Mouse (Mus musculus) embryonic facial prominence, embryonic 11.5 days (tissue): ENCODE data around the gene Zfp318. TPM values are rescaled to one million over a fixed set of nuclear protein-coding genes. Genes with fewer than 3 reads are reported as not detected.

Experiments
- ATAC-seq: fragments of 200-750 bp; cut with Nextera tagmentation; replicated peaks from 2 replicates; pipeline ENCODE4 v1.8.0; 2017; ENCODE audit warnings: low read depth; ENCODE audit not compliant: insufficient number of reproducible peaks, low FRiP score, low TSS enrichment
- DNase-seq: peaks from one replicate; pipeline ENCODE4 v3.0.0-alpha.2; 2015; ENCODE audit warnings: low spot score
- H3K27ac ChIP-seq: fragments of 300-500 bp; sonication (generic); replicated peaks from 2 replicates; pipeline ENCODE4 v1.5.1; 2014; ENCODE audit warnings: mild to moderate bottlenecking, low read depth, low read length, control low read depth
- H3K27me3 ChIP-seq: fragments of 300-500 bp; sonication (generic); 2 replicates; pipeline ENCODE4 v1.6.1; 2014; ENCODE audit warnings: mild to moderate bottlenecking, low read length, moderate library complexity, mixed read lengths; ENCODE audit not compliant: control insufficient read depth, insufficient read depth
- H3K36me3 ChIP-seq: fragments of 300-500 bp; sonication (generic); replicated peaks from 2 replicates; pipeline ENCODE4 v1.6.1; 2014; ENCODE audit warnings: low read depth, mild to moderate bottlenecking, low read length, moderate library complexity, mixed read lengths; ENCODE audit not compliant: control insufficient read depth, insufficient read depth
- H3K4me1 ChIP-seq: fragments of 300-500 bp; sonication (generic); 2 replicates; pipeline ENCODE4 v1.6.1; 2014; ENCODE audit warnings: low read length, mixed read lengths; ENCODE audit not compliant: control insufficient read depth, insufficient read depth
- H3K4me2 ChIP-seq: fragments of 300-500 bp; sonication (generic); 2 replicates; pipeline ENCODE4 v1.6.1; 2014; ENCODE audit warnings: low read depth, mild to moderate bottlenecking, control low read depth, low read length, moderate library complexity
- H3K4me3 ChIP-seq: fragments of 300-500 bp; sonication (generic); 2 replicates; pipeline ENCODE4 v1.5.1; 2014; ENCODE audit warnings: low read depth, low read length, control low read depth
- H3K9ac ChIP-seq: fragments of 300-500 bp; sonication (generic); replicated peaks from 2 replicates; pipeline ENCODE4 v1.6.1; 2014; ENCODE audit warnings: mild to moderate bottlenecking, control low read depth, low read length
- H3K9me3 ChIP-seq: fragments of 300-500 bp; sonication (generic); replicated peaks from 2 replicates; pipeline ENCODE4 v1.6.1; 2016; ENCODE audit warnings: mild to moderate bottlenecking, low read length, inconsistent platforms, mixed read lengths; ENCODE audit not compliant: control insufficient read depth
- WGBS: fragments of 180-500 bp; shearing (Covaris S2); extraction: QIAGEN DNeasy Blood & Tissue Kit; methylation state at CpG from one replicate; pipeline ENCODE4 v1.1.7; 2014; 5-methylcytosine and 5-hydroxymethylcytosine counted together
- polyA plus RNA-seq: library from polyadenylated mRNA; unstranded; fragments of >200 nt; fragmentation: Nextera tagmentation; extraction: Ambion mirVana; gene quantifications from 2 replicates; pipeline ENCODE4 v1.2.1, GENCODE M21; 2014

Gene Zfp318
- 12.1 and 15.3 TPM in 2 replicates for polyA plus RNA-seq

DNA sequence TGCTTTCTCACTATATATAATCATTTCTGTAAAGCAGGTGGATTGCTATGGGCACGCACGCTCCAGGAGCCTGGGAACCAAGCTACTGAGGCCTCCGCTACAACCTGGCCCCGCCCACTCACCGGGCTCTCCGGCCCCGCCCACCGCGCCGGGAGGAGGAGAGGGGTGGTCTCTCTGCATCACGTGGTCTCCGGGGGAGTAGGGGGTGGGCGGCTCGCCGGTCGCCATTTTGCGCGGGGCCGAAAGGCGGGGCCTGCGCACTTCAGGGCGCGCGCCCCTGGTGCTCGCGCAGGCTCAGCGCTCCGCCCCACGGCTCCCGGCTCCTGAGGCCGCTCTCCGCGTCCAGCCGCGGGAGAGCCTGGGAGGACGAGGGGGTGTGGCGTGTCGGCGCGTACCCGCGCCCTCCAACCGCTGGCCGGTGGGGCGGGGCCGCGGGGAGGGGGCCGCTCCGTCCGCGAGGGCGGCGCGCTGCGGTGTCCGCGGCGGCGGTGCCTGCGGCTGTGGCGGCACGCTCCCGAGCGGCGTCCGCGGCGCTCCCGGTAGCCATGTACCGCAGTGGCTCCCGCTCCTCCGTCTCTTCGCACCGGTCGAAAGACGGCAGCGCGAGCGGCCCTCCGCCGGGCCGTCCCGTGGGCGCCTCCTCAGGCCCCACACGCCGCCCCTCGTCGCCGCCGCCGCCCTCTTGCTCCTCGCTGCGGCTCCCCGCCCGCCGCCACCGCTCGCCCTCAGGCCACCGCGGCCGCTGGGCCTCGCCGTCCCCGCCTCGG is at the start of gene Zfp318:
Gene Zfp318, plus strand, starts transcription at position 438 of the 767 bp plus-strand sequence.
- DNase-seq (peak; percentile 97), ATAC-seq (peak; percentile 96)
- peak within 1 kb of the TSS; percentile 82 for H3K4me3 ChIP-seq
- H3K9me3 ChIP-seq = no peaks in the 10 kb centered on the region
- under 1% methylated on average over 65 of the region's 105 CpGs for WGBS
- H3K4me2 ChIP-seq = peak within 1 kb of the TSS; percentile 91
- no peaks in the 10 kb centered on the region for H3K27me3 ChIP-seq
- peak within 1 kb of the TSS; percentile 66 for H3K27ac ChIP-seq
- H3K9ac ChIP-seq = peak within 1 kb of the TSS; percentile 89
- H3K4me1 ChIP-seq = peaks cover 3% of the 10 kb centered on the region; the same call in 1 of the 2 replicates
- H3K36me3 ChIP-seq = no peaks in the 10 kb centered on the region

DNA sequence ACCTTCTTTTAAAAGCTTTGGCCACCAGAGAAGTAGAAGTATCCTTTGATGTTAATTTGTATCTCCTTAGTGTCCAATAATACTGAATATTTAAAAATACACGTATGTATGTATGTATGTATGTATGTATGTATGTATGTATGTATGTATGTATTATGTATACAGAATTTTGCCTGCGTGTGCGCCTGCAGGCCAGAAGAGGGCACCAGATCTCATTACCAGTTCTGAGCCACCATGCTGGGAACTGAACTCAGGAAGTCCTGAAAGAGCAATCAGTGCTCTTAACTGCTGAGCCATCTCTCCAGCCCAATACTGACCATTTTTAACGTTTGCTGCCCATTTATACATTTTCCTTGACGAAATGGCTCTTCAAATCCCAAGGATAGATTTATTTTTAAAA is 47.1 kb upstream of the Zfp318 start:
- WGBS = 20% methylated on average over 5 of the region's 5 CpGs
- Histone ChIP-seq H3K36me3 (no peaks in the 10 kb centered on the region), H3K4me1 (no peaks in the 10 kb centered on the region), H3K9ac (no peak overlapping the region), H3K27me3 (no peaks in the 10 kb centered on the region), H3K9me3 (no peaks in the 10 kb centered on the region), H3K4me3 (no peak overlapping the region), H3K27ac (no peak overlapping the region), H3K4me2 (no peak overlapping the region)
- ATAC-seq (no peak), DNase-seq (peak; percentile 16)

DNA sequence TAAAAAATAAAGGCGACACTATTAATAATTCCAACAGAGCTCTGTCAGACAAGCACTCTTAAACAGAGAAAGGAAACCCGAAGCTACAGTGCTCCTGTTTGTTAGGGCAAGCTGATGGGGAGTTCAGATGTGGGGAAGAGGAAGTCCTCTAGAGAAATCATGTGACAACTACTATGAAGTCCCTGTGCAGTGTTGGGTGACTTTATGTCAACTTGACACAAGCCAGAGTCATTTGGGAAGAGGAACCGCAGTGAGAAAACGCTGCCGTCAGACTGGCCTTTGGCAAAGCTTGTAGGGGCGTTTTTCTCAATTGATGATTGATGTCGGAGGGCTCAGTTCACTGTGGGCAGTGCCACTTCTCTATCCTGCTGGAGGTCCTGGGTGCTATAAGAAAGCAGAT is 42.3 kb upstream of the Zfp318 start:
- no peak for DNase-seq
- Histone ChIP-seq H3K9ac (no peak overlapping the region), H3K36me3 (no peaks in the 10 kb centered on the region), H3K4me3 (no peak overlapping the region), H3K27me3 (no peaks in the 10 kb centered on the region), H3K4me1 (no peaks in the 10 kb centered on the region), H3K27ac (no peak overlapping the region), H3K9me3 (no peaks in the 10 kb centered on the region), H3K4me2 (no peak overlapping the region)
- 83% methylated on average over 7 of the region's 7 CpGs for WGBS
- ATAC-seq = no peak

DNA sequence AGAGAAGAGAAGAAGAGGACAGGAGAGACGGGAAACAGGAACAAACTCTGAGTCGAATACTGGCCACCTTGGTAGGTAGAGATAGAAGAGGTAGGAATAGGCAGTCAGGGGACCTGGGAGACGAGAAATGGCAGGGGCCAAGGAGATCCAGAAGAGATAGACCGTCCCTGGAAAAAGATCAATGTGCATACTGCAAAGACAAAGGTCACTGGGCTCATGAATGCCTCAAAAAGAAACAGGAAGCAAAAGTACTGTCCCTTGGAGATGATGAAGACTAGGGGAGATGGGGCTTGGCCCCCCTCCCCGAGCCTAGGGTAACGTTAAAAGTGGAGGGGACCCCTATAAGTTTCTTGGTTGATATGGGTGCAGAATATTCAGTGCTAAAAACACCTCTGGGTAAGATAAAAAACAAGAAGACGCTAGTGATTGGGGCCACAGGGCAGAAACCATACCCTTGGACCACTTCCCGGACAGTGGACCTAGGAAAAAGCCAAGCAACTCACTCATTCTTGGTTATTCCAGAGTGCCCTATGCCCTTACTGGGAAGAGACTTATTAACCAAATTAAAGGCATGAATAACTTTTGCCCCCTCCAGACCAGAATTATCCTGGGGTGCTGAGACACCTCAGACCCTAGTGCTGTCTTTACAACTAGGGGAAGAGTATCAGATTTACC is 32.4 kb upstream of the Zfp318 start:
- Histone ChIP-seq H3K4me2 (no peak overlapping the region), H3K36me3 (no peaks in the 10 kb centered on the region), H3K4me3 (no peak overlapping the region), H3K27ac (no peak overlapping the region), H3K9me3 (no peaks in the 10 kb centered on the region), H3K4me1 (no peaks in the 10 kb centered on the region), H3K9ac (no peak overlapping the region), H3K27me3 (no peaks in the 10 kb centered on the region)
- ATAC-seq = no peak
- no peak for DNase-seq
- 83% methylated on average over 8 of the region's 8 CpGs for WGBS

DNA sequence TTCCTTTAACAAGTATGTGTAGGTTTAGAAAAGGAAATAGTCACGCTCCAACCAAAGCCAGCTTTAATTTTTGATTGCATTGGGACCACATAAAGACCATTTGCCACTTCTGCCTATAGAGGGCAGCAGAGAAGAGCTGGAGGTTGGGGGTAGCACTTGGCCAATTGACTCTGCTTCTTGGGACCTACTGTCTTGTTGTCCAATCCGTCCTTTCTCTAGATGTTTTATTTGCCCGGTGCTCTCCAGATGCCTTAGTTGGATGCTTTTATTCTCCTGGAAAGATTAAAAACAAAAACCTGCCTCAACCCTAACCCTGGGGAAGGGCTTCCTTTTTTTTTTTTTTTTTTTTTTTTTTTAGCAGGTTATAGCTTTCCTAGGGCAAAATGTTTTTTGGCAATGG is 11.7 kb upstream of the Zfp318 start:
- no peaks in the 10 kb centered on the region for H3K36me3 ChIP-seq
- no peak overlapping the region for H3K27ac ChIP-seq
- H3K4me2 ChIP-seq = no peak overlapping the region
- 66% methylated on average over 3 of the region's 3 CpGs for WGBS
- DNase-seq (peak; percentile 22), ATAC-seq (no peak)
- no peak overlapping the region for H3K9ac ChIP-seq
- no peaks in the 10 kb centered on the region for H3K9me3 ChIP-seq
- no peak overlapping the region for H3K4me3 ChIP-seq
- H3K4me1 ChIP-seq = no peaks in the 10 kb centered on the region
- H3K27me3 ChIP-seq = no peaks in the 10 kb centered on the region

DNA sequence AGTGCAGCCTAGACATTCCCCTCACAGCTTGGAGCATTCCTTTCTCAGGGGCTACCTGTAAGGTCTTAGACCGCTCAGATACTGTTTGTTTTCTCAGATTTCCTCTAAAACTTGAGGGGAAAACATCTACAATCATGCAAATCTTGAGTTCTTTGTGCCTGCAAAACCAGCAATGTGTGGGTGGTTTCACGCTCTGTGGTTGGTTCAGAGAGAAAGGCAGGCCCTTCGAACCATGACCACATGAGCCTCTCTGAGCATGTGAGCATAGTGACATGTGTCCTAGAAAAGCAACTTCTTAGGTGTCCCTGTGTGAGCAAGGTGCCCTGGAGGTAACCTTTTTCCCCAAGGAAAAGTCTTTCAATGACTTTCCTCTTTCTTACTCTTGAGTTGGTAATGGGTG is 5.0 kb upstream of the Zfp318 start:
- Histone ChIP-seq H3K9me3 (no peaks in the 10 kb centered on the region), H3K4me2 (no peak overlapping the region), H3K27me3 (no peaks in the 10 kb centered on the region), H3K4me3 (no peak overlapping the region), H3K36me3 (no peaks in the 10 kb centered on the region), H3K9ac (no peak overlapping the region), H3K4me1 (no peaks in the 10 kb centered on the region), H3K27ac (no peak overlapping the region)
- DNase-seq = no peak
- ATAC-seq = no peak
- 87% methylated on average over 3 of the region's 3 CpGs for WGBS

DNA sequence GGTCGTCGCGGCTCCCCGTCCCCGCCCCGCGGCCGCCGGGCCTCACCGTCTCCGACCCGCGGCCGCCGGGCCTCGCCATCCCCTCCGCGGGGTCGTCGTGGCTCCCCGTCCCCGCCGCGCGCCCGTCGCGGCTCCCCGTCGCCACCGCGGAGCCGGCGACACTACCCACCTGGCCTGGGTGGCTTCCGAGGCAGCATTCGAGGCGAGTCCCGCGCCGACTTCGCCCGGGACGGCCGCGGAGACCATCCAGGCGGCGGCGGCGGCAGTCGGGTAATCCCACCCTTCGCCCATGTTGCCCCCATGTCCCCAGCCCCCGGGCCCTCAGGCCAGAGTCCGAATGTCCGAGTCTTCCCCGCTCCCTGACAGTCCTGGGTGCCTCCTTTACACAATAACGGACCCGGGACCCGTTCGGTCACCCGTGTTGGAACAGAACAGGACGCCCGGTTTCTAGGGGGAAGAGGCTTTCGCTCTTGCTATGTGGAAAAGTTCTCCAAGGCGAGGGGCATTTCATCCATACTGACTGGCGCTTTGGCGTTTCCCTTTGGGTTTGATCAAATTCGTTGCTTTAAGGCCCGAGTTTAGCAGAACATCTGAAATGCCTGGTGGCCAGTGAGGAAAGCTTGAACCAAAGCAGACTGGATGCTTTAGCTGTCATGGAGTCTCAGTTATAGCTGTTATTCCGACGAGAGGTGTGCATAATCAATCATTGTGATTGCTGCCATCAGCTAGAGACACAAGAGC is 700 bp downstream of the Zfp318 start:
- WGBS = under 1% methylated on average over 64 of the region's 70 CpGs
- Histone ChIP-seq H3K4me1 (peaks cover 3% of the 10 kb centered on the region; the same call in 1 of the 2 replicates), H3K4me3 (peak overlapping the region; percentile 82), H3K36me3 (no peaks in the 10 kb centered on the region), H3K27ac (peak overlapping the region; percentile 66), H3K9me3 (no peaks in the 10 kb centered on the region), H3K4me2 (peak overlapping the region; percentile 91), H3K9ac (peak overlapping the region; percentile 89), H3K27me3 (no peaks in the 10 kb centered on the region)
- 0 out of 2 replicates have a peak, but pooled peaks have one; percentile 8 for ATAC-seq
- DNase-seq = peak; percentile 23
